Mouse (Mus musculus) forebrain, embryonic 14.5 days (tissue): ENCODE results near the gene Lrp10. TPM values are rescaled to one million over a fixed set of nuclear protein-coding genes. Genes with fewer than 3 reads are reported as not detected.

ENCODE experiments used
- ATAC-seq: fragments of 200-750 bp; cut with Nextera tagmentation; 2 replicates; pipeline ENCODE4 v1.8.0; 2017; ENCODE audit warnings: mild to moderate bottlenecking, moderate library complexity
- DNase-seq: peaks from one replicate; pipeline ENCODE4 v3.0.0-alpha.2; 2015; ENCODE audit warnings: low spot score
- H3K27ac ChIP-seq: fragments of 300-500 bp; sonication (generic); 2 replicates; pipeline ENCODE4 v1.5.1; 2014; ENCODE audit warnings: low read depth, mild to moderate bottlenecking, control low read depth, low read length, moderate library complexity
- H3K27me3 ChIP-seq: fragments of 300-500 bp; sonication (generic); replicated peaks from 2 replicates; pipeline ENCODE4 v1.6.1; 2014; ENCODE audit warnings: low read length, control low read depth, mixed read lengths; ENCODE audit not compliant: control insufficient read depth, insufficient read depth
- H3K36me3 ChIP-seq: fragments of 300-500 bp; sonication (generic); 2 replicates; pipeline ENCODE4 v1.6.1; 2014; ENCODE audit warnings: low read length, control low read depth; ENCODE audit not compliant: control insufficient read depth, insufficient read depth
- H3K4me1 ChIP-seq: fragments of 300-500 bp; sonication (generic); 2 replicates; pipeline ENCODE4 v1.6.1; 2014; ENCODE audit warnings: antibody characterized with exemption, low read length, control low read depth; ENCODE audit not compliant: control insufficient read depth, insufficient read depth
- H3K4me2 ChIP-seq: fragments of 300-500 bp; sonication (generic); 2 replicates; pipeline ENCODE4 v1.6.1; 2014; ENCODE audit warnings: mild to moderate bottlenecking, control low read depth, low read length
- H3K4me3 ChIP-seq: fragments of 300-500 bp; sonication (generic); 2 replicates; pipeline ENCODE4 v1.5.1; 2014; ENCODE audit warnings: low read depth, low read length, control low read depth
- H3K9ac ChIP-seq: fragments of 300-500 bp; sonication (generic); 2 replicates; pipeline ENCODE4 v1.6.1; 2014; ENCODE audit warnings: mild to moderate bottlenecking, low read length, control low read depth, moderate library complexity
- H3K9me3 ChIP-seq: fragments of 300-500 bp; sonication (generic); replicated peaks from 2 replicates; pipeline ENCODE4 v1.6.1; 2016; ENCODE audit warnings: low read length, control low read depth, mixed read lengths; ENCODE audit not compliant: control insufficient read depth
- WGBS: fragments of 180-500 bp; shearing (Covaris S2); extraction: QIAGEN DNeasy Blood & Tissue Kit; methylation state at CpG from one replicate; pipeline ENCODE4 v1.1.7; 2014; 5-methylcytosine and 5-hydroxymethylcytosine counted together
- polyA plus RNA-seq: library from polyadenylated mRNA; unstranded; fragments of >200 nt; fragmentation: Nextera tagmentation; extraction: Ambion mirVana; gene quantifications from 2 replicates; pipeline ENCODE4 v1.2.1, GENCODE M21; 2014

The Lrp10 gene
- polyA plus RNA-seq, 1 experiment from 2014 or later: 19.2 TPM

DNA sequence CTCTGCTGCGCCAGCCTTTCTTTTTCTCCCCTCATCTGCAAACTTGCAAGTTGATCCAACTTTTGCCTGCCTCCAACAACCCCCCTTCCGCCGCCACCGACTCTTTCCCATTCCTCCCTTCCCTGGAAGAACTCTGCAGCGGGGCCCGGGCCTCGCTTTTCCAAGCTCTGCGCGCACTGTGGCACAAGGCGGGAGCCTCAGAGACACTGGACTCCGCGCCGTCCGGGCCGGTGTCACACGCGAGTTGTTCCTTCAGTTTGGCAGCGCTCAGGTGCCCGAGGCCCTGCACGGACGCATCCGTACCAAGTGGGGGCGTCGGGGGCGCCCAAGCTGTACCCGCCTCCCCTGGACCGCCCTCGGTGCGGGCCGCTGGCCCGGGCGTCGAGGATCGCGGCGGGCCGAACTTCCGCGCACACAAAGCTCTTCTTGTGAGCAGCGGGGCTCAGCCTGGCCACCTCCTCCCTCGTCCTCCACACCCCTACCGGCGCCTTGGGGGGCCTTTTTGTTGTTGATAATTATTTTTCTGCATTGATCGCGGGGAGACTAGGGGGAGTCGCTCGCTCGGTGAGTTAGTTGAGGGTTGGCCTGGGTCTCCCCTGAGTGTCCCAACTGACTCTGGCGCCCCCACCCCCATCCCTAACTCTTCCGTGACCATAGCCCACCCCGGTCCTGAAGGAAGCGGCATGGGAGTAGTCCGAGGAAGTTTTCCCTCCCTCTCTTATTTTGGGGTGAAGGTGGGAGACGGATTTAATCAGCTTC is 31.7 kb upstream of the Lrp10 start:
- WGBS: 3% methylated on average over 54 of the region's 54 CpGs
- ATAC-seq: peak; percentile 38
- Histone ChIP-seq H3K9ac (peak overlapping the region; percentile 95), H3K4me3 (peak overlapping the region; percentile 68), H3K27ac (peak overlapping the region; percentile 95), H3K9me3 (no peaks in the 10 kb centered on the region), H3K4me1 (peaks cover 25% of the 10 kb centered on the region), H3K4me2 (peak overlapping the region; percentile 69), H3K27me3 (no peaks in the 10 kb centered on the region), H3K36me3 (peaks cover 28% of the 10 kb centered on the region)
- DNase-seq: peak; percentile 51

DNA sequence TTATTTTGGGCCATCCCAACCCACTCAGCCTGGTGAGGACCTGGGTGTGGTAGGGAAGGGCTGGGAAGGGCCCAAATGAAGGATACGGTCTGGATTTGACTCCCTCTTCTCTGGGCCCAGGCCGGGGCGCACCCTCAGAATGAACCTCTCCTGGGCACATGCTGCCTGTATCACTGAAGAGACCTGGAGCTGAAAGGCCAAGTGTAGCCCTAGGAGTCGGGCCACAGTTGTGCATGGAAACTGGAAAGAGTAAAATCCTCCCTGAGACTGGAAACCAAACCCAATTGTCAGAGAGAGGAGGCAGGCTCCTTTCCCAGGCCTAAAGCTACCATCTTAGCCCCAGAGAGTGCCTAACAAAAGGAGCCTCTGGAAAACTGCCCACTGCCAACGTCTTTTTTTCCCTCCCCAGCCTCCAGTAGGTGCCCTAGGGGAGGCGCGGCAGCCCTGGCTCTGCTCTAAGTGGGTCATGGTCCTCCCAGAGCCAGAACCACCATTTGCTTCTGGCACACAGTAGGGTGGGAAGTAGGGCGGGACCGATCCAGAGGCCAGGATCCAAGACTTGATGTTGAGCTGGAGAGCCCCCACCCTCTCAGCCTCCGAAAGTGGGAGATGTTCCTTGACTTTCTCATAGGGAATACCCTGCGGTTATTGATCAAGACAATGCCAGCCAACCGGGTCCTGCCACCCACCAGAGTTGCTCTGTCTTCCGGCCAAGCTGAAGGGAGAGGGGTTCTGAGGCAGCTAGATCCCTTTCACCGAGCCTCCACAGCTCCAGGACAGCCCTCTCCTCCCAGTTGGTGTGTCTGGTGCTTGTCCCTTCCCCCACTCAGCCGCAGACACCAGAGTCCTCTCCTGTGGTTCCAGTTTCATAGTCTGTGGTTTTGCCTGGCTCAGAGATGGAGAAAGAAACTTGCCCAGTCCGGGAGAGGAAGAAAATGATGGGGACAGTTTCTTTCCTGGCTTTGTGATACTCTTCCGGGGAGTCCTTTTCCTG is 30.8 kb upstream of the Lrp10 start:
- H3K4me3 ChIP-seq: peak overlapping the region; percentile 68
- ATAC-seq (peak; percentile 11; the same call in 1 of the 2 replicates), DNase-seq (peak; percentile 57)
- peak overlapping the region; percentile 95 for H3K9ac ChIP-seq
- peak overlapping the region; percentile 69 for H3K4me2 ChIP-seq
- 43% methylated on average over 17 of the region's 17 CpGs for WGBS
- no peaks in the 10 kb centered on the region for H3K27me3 ChIP-seq
- peaks cover 30% of the 10 kb centered on the region for H3K36me3 ChIP-seq
- peak overlapping the region; percentile 95 for H3K27ac ChIP-seq
- H3K4me1 ChIP-seq: peaks cover 18% of the 10 kb centered on the region
- H3K9me3 ChIP-seq: no peaks in the 10 kb centered on the region

DNA sequence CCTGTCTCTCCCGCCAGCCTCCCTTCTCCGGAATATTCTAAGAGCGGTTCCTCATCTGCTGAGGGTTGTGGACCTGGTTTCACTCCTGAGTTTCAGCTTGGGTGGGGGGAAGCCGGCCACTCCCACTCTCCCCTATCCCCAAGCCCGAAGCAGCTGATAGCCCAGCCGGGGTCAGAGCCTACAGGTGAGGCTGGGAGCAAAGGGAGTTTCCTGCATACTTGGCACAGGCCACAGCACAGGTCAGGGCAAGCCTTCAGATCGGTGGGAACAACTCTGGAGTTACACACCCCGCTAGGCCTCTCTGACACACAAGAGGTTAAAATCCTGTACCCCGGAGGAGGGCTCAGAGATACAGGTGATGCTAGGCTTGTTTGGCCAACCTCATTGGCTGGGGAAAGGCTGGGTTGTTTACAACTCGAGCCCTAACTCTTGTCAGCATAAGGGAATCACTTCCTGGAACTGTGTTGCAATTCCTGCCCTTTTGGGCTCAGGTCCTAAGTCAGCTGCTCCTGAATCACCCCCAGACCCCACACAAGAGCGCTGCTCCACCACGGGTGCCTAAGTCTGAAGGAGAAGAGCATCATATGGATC is 29.9 kb upstream of the Lrp10 start:
- 66% methylated on average over 12 of the region's 12 CpGs for WGBS
- Histone ChIP-seq H3K4me1 (peaks cover 18% of the 10 kb centered on the region), H3K27ac (peak overlapping the region; percentile 95; the same call in 1 of the 2 replicates), H3K9ac (peak overlapping the region; percentile 95; the same call in 1 of the 2 replicates), H3K36me3 (peaks cover 33% of the 10 kb centered on the region), H3K4me2 (peak overlapping the region; percentile 69), H3K9me3 (no peaks in the 10 kb centered on the region), H3K27me3 (no peaks in the 10 kb centered on the region), H3K4me3 (peak overlapping the region; percentile 68)
- DNase-seq (no peak), ATAC-seq (no peak)

DNA sequence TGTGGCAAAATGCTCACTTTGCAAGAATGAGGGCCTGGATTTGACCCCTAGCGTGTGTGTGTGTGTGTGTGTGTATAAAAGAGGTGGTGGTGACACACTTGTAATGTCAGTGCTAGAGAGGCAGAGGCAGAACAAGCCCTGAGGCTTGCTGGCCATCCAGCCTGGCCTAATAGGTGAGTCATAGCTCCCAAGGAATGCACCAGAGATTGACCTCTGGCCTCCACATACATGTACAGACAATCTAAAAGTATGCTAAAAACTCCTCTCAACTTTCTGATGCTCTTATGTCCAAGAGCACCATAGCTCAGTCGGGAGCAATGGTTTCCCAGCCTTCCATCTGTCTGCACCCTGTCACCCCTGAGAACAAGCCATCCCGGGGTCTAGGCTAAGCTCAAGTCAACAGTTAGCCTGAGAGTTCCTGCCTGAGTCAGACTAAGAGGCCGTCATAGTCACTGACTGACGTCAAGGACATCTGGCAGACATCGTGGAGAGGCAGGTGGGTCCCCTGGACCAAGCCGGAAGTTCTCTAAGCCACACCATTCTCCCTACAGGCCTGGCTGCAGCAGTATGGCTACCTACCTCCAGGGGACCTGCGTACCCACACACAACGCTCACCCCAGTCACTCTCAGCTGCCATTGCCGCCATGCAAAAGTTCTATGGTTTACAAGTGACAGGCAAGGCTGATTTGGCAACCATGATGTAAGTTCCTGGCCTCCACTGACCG is 28.6 kb upstream of the Lrp10 start:
- no peak overlapping the region for H3K4me3 ChIP-seq
- no peak overlapping the region for H3K4me2 ChIP-seq
- H3K9me3 ChIP-seq: no peaks in the 10 kb centered on the region
- H3K36me3 ChIP-seq: peaks cover 38% of the 10 kb centered on the region
- H3K27ac ChIP-seq: no peak overlapping the region
- DNase-seq: no peak
- no peak overlapping the region for H3K9ac ChIP-seq
- ATAC-seq: no peak
- H3K4me1 ChIP-seq: peaks cover 11% of the 10 kb centered on the region; the same call in 1 of the 2 replicates
- WGBS: 89% methylated on average over 11 of the region's 11 CpGs
- H3K27me3 ChIP-seq: no peaks in the 10 kb centered on the region

DNA sequence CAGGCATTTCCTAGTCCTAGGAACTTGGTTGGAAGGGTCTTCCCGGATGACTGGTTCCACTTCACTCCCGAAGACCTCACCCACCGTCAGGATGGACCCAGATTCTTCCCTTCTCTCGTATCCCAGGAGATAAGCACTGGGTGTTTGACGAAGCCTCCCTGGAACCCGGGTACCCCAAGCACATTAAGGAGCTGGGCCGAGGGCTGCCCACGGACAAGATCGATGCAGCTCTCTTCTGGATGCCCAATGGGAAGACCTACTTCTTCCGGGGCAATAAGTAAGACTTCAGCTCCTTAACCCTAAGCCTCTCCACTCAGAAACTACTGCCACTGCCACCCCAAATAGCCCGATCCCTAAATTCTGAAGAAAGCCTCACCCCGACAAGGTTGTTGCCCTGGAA is 24.8 kb upstream of the Lrp10 start:
- no peak for DNase-seq
- ATAC-seq: no peak
- H3K4me2 ChIP-seq: no peak overlapping the region
- no peaks in the 10 kb centered on the region for H3K4me1 ChIP-seq
- H3K27me3 ChIP-seq: no peaks in the 10 kb centered on the region
- no peak overlapping the region for H3K4me3 ChIP-seq
- no peak overlapping the region for H3K9ac ChIP-seq
- H3K9me3 ChIP-seq: no peaks in the 10 kb centered on the region
- WGBS: 77% methylated on average over 12 of the region's 12 CpGs
- no peak overlapping the region for H3K27ac ChIP-seq
- peaks cover 48% of the 10 kb centered on the region for H3K36me3 ChIP-seq

DNA sequence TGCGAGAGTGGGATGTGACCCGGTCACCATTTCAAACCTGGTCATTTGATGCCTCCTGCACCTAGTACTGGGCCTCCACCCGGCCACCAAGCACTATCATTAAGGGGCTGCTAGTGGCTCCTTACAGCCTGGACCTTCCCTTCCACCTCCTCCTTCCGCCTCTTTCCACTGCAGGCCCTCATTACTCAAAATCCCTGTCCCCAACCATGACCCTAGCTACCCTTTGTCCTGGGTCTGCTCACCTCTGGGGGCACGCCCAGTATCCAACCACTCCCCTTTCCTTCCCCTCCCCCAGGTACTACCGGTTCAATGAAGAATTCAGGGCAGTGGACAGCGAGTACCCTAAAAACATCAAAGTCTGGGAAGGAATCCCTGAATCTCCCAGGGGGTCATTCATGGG is 24.3 kb upstream of the Lrp10 start:
- no peak overlapping the region for H3K4me2 ChIP-seq
- H3K27ac ChIP-seq: no peak overlapping the region
- no peaks in the 10 kb centered on the region for H3K27me3 ChIP-seq
- WGBS: 46% methylated on average over 7 of the region's 7 CpGs
- no peak overlapping the region for H3K4me3 ChIP-seq
- peaks cover 48% of the 10 kb centered on the region for H3K36me3 ChIP-seq
- no peak for ATAC-seq
- no peaks in the 10 kb centered on the region for H3K4me1 ChIP-seq
- DNase-seq: no peak
- H3K9ac ChIP-seq: no peak overlapping the region
- no peaks in the 10 kb centered on the region for H3K9me3 ChIP-seq

DNA sequence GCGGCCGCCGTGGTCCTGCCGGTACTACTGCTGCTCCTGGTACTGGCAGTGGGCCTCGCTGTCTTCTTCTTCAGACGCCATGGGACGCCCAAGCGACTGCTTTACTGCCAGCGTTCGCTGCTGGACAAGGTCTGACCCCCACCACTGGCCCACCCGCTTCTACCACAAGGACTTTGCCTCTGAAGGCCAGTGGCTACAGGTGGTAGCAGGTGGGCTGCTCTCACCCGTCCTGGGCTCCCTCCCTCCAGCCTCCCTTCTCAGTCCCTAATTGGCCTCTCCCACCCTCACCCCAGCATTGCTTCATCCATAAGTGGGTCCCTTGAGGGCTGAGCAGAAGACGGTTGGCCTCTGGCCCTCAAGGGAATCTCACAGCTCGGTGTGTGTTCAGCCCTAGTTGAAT is 23.4 kb upstream of the Lrp10 start:
- H3K9me3 ChIP-seq: no peaks in the 10 kb centered on the region
- WGBS: 92% methylated on average over 14 of the region's 14 CpGs
- DNase-seq: no peak
- no peak overlapping the region for H3K27ac ChIP-seq
- no peak overlapping the region for H3K4me2 ChIP-seq
- ATAC-seq: no peak
- peaks cover 45% of the 10 kb centered on the region for H3K36me3 ChIP-seq
- H3K27me3 ChIP-seq: no peaks in the 10 kb centered on the region
- no peaks in the 10 kb centered on the region for H3K4me1 ChIP-seq
- H3K4me3 ChIP-seq: no peak overlapping the region
- no peak overlapping the region for H3K9ac ChIP-seq

DNA sequence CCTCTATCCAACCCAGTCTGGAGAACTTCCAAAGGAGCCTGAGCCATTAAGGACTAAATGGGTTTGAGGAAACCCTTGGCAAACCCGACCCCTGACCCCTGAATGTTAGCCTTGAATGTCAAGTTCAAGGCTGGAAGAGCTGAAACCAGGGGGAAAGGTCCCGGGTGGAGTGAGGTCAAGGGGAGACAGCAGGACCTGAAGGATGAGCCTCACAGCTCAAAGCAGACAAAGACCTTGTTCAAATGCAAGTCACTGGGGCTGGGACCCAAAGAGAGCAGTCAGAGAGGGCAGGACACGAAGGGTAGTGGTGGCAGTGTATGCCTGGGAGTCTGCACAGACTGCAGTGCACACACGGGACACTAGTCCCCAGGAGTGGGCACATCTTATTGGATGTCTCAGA is 22.6 kb upstream of the Lrp10 start:
- no peaks in the 10 kb centered on the region for H3K4me1 ChIP-seq
- DNase-seq (no peak), ATAC-seq (no peak)
- H3K9ac ChIP-seq: no peak overlapping the region
- no peak overlapping the region for H3K4me3 ChIP-seq
- peaks cover 37% of the 10 kb centered on the region for H3K36me3 ChIP-seq
- H3K9me3 ChIP-seq: no peaks in the 10 kb centered on the region
- no peaks in the 10 kb centered on the region for H3K27me3 ChIP-seq
- no peak overlapping the region for H3K27ac ChIP-seq
- WGBS: 82% methylated on average over 4 of the region's 4 CpGs
- H3K4me2 ChIP-seq: no peak overlapping the region
